Mouse (Mus musculus) CD4-positive, CD25-positive, alpha-beta regulatory T cell, adult 2 months (primary cell): ENCODE data around the gene Gm16181.
A peak's percentile ranks its signal among the peaks of the same experiment; 100 is the strongest.

Source experiments
- DNase-seq: peaks from one replicate; pipeline ENCODE4 v3.0.0-alpha.2; 2012; ENCODE audit warnings: low read depth, low spot score

Gm16181 gene

GRCm38 (mm10) chr17:35220156-35220952, at the start of gene Gm16181:
Gene Gm16181 (plus strand): TSS chr17:35220834.
- DNase-seq, result no peak

- peak; percentile 78 for DNase-seq
Measured at GRCm38 (mm10) chr17:35172445-35173234, 48.0 kb upstream of the Gm16181 start.

GRCm38 (mm10) chr17:35173329-35173728, 47.3 kb upstream of the Gm16181 start:
- DNase-seq, result peak; percentile 67

GRCm38 (mm10) chr17:35174201-35174977, 46.2 kb upstream of the Gm16181 start:
- DNase-seq, result peak; percentile 63

GRCm38 (mm10) chr17:35175382-35175781, 45.3 kb upstream of the Gm16181 start:
- DNase-seq, result no peak

GRCm38 (mm10) chr17:35175968-35176367, 44.7 kb upstream of the Gm16181 start, which contains the start of gene Aif1:
Gene Aif1 (minus strand): TSS chr17:35176068.
- DNase-seq, result no peak

- DNase-seq, result peak; percentile 88
Measured at GRCm38 (mm10) chr17:35178528-35178927, 42.1 kb upstream of the Gm16181 start.

GRCm38 (mm10) chr17:35180093-35180492, 40.5 kb upstream of the Gm16181 start:
- DNase-seq, result no peak

- DNase-seq, result peak; percentile 91
Measured at GRCm38 (mm10) chr17:35185639-35186611, 34.7 kb upstream of the Gm16181 start.

- DNase-seq, result peak; percentile 85
Measured at GRCm38 (mm10) chr17:35186681-35187080, 34.0 kb upstream of the Gm16181 start.

- no peak for DNase-seq
Measured at GRCm38 (mm10) chr17:35187345-35187744, 33.3 kb upstream of the Gm16181 start.

- no peak for DNase-seq
Measured at GRCm38 (mm10) chr17:35187959-35188610, 32.5 kb upstream of the Gm16181 start, which contains the start of gene Lst1. Gene Lst1 (minus strand): TSS chr17:35188439.

GRCm38 (mm10) chr17:35189186-35189585, 31.4 kb upstream of the Gm16181 start:
- peak; percentile 37 for DNase-seq

GRCm38 (mm10) chr17:35190096-35190495, 30.5 kb upstream of the Gm16181 start:
- DNase-seq, result peak; percentile 74

GRCm38 (mm10) chr17:35191723-35192122, 28.9 kb upstream of the Gm16181 start:
- peak; percentile 50 for DNase-seq

- no peak for DNase-seq
Measured at GRCm38 (mm10) chr17:35192924-35193323, 27.7 kb upstream of the Gm16181 start.

- DNase-seq, result peak; percentile 82
Measured at GRCm38 (mm10) chr17:35193881-35194843, 26.5 kb upstream of the Gm16181 start, which contains the start of gene Ltb. Gene Ltb (plus strand): TSS chr17:35194439.

- DNase-seq, result no peak
Measured at GRCm38 (mm10) chr17:35194844-35195630, 25.6 kb upstream of the Gm16181 start.
